Mouse (Mus musculus): ENCODE measurements around the gene Gtf2h2.

GRCm38 (mm10) chr13:100519162-100519561 is 26.8 kb upstream of the Gtf2h2 start:
- no peak for TF ChIP-seq CTCF (IDR thresholded peaks at IDR 0.05; ENCODE audit: low read depth, low read length)
- no peak for TF ChIP-seq POLR2A (IDR thresholded peaks at IDR 0.05; ENCODE audit: extremely low read depth, insufficient read depth, low read length)

Data from liver, adult 2 months (tissue).